Mouse (Mus musculus) left cerebral cortex, adult 2 months (tissue): Measurements from ENCODE around the gene Nudt4. TPM values are rescaled to one million over a fixed set of nuclear protein-coding genes. Genes with fewer than 3 reads are reported as not detected.
"Not testable (repeated sequence)": the region's sequence is repeated elsewhere in the genome, so short reads cannot be mapped to it uniquely, and the experiment has no call there.

Source experiments
- DNase-seq, 2 experiments: peaks; one replicate each; pipeline ENCODE4 v3.0.0; 2021 to 2022; ENCODE audit warnings: low spot score in 2 of 2, mixed read lengths in 1 of 2; ENCODE audit errors: extremely low spot score in 1 of 2
- H3K27ac ChIP-seq: fragments of 200-600 bp; 2 replicates; pipeline ENCODE4 v1.8.1; 2022
- H3K4me3 ChIP-seq: fragments of 200-600 bp; 2 replicates; pipeline ENCODE4 v1.8.1; 2022
- CTCF ChIP-seq: fragments of 200-600 bp; IDR thresholded peaks from 2 replicates; pipeline ENCODE4 v1.8.1; 2022; ENCODE audit warnings: antibody characterized with exemption, mild to moderate bottlenecking, moderate library complexity
- intact Hi-C: fragments of 180-260 bp; cut with DNase I; formaldehyde crosslinking; loops from one replicate; pipeline ENCODE4 v1.15.1; 2025
- total RNA-seq, 2 experiments: library from RNA; stranded (reverse); gene quantifications; 2 replicates each; pipeline ENCODE4 v1.2.3; 2021

Gene Nudt4
- total RNA-seq, 2 experiments from 2014 or later = 140 to 147 TPM

- intact Hi-C loops = no loop called here
- Histone ChIP-seq H3K4me3 (no peak overlapping the region), H3K27ac (no peak overlapping the region)
- no peak for DNase-seq
- no peak for TF ChIP-seq CTCF
Measured at GRCm38 (mm10) chr10:95565156-95565854, 1.4 kb upstream of the Nudt4 start.

DNA sequence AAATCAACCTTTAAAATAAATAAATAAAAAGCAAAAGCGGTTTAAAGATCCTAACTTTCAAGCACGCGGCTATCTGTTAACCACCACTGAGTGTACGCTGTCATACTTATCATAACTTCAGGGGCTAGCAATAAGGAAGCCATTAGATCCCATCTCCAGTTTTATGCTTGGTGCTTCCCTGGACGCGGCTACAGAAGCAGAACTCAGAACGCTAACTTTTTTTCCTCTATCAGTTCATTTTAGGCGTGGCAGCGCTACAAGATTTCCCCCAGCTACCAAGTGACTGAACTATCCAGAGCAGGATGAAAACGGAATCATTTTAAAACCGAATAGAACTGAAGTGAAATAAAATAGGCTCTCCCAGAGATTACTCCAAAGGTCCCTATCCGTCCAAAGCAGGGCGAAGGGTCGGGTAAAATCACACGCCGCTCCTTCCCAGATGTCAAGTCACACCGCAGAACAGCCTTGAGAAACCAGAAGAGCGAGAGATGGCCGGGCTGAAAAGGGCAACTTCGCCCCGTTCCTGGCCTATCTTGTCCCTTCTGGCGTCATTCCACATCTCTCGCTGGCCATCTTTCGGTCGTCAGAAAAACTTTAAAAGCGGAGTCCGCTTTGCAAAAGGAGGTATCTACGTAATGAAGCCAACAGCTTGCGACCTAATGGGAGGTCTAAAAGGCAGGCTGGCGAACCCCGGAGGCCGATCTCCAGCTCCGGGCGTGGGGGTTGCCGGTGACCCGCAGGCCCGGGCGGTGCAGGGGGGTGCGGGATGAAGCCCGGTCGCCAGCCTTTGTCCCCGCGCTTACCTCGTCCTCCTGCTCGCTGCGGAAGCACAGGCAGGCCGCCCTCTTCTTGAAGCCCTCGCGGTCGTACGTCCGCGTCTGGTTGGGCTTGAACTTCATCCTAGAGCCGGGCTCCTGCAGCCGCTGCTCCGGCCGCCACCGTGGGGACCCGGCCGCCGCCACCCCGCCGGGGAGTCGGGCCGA is 796 bp downstream of the Nudt4 start:
- TF ChIP-seq CTCF = no peak
- peak; percentile 31 to 42 for DNase-seq
- Histone ChIP-seq H3K4me3 (peak overlapping the region; percentile 96), H3K27ac (peak overlapping the region; percentile 90)
- intact Hi-C loops = loop anchor here (1.0 to 5.0 kb wide), 6 partner anchors 48 to 379 kb away; partner anchors contain the start of genes Anapc15-ps, Eea1 and Ube2n

GRCm38 (mm10) chr10:95562395-95562794 is 1.6 kb downstream of the Nudt4 start:
- intact Hi-C loops = loop anchor here (2.0 to 5.0 kb wide), 5 partner anchors 48 to 380 kb away; partner anchors contain the start of genes Anapc15-ps and Eea1
- H3K27ac ChIP-seq = peak overlapping the region; percentile 90
- DNase-seq = no peak
- no peak for TF ChIP-seq CTCF
- peak overlapping the region; percentile 96 for H3K4me3 ChIP-seq

- Histone ChIP-seq H3K4me3 (peak overlapping the region; percentile 96), H3K27ac (peak overlapping the region; percentile 16; the same call in 1 of the 2 replicates)
- TF ChIP-seq CTCF = no peak
- intact Hi-C loops = loop anchor here (2.0 to 5.0 kb wide), 5 partner anchors 49 to 381 kb away; partner anchors contain the start of genes Anapc15-ps and Eea1
- DNase-seq = no peak
Measured at GRCm38 (mm10) chr10:95561616-95562015, 2.3 kb downstream of the Nudt4 start.

GRCm38 (mm10) chr10:95560394-95560983 is 3.5 kb downstream of the Nudt4 start:
- Histone ChIP-seq H3K4me3 (peak overlapping the region; percentile 21), H3K27ac (peak overlapping the region; percentile 32; the same call in 1 of the 2 replicates)
- no peak for TF ChIP-seq CTCF
- no peak for DNase-seq
- intact Hi-C loops = loop anchor here (5.0 kb wide), 3 partner anchors 112 to 382 kb away; partner anchors contain the start of genes Anapc15-ps and Eea1

DNA sequence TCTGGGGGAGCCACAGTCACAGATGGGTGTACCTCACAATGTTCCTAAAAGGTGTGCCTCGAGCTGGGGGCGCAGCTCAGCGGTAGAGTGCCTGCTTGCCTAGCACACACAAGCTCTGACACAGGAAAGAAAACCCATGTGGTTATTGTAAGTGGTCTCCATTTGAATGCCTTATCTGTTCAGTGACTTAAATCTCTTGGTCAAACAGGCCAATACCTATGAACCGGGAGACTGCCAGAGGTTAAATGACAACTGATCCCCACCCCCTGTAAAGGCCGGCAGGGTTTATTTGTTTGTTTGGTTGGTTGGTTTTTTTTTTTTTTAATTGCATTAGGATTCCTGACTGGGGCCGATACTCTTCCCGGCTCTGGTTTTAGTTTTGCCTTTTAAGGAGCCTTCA is 4.5 kb downstream of the Nudt4 start:
- no peak overlapping the region for H3K4me3 ChIP-seq
- no peak for TF ChIP-seq CTCF
- intact Hi-C loops = loop anchor here (5.0 kb wide), 1 partner anchor 123 kb away; no protein-coding TSS in a partner anchor

GRCm38 (mm10) chr10:95557337-95557828 is 6.6 kb downstream of the Nudt4 start:
- no peak for DNase-seq
- intact Hi-C loops = loop anchor here (5.0 kb wide), 1 partner anchor 125 kb away; no protein-coding TSS in a partner anchor
- peak; percentile 75 for TF ChIP-seq CTCF
- H3K27ac ChIP-seq = no peak overlapping the region
- H3K4me3 ChIP-seq = no peak overlapping the region

More for the DNA sequence above, 4.5 kb downstream of the Nudt4 start:
- H3K27ac ChIP-seq = no peak overlapping the region; the same call in 1 of the 2 replicates
- DNase-seq = no peak

GRCm38 (mm10) chr10:95555866-95556265 is 8.1 kb downstream of the Nudt4 start:
- Histone ChIP-seq H3K4me3 (no peak overlapping the region), H3K27ac (no peak overlapping the region)
- no peak for DNase-seq
- intact Hi-C loops = loop anchor here (5.0 kb wide), 1 partner anchor 126 kb away; no protein-coding TSS in a partner anchor
- no peak for TF ChIP-seq CTCF

GRCm38 (mm10) chr10:95552326-95552725 is 11.6 kb downstream of the Nudt4 start:
- intact Hi-C loops = loop anchor here (2.0 to 5.0 kb wide), 2 partner anchors 306 to 480 kb away; no protein-coding TSS in a partner anchor
- DNase-seq = no peak
- TF ChIP-seq CTCF = no peak
- no peak overlapping the region for H3K4me3 ChIP-seq
- no peak overlapping the region for H3K27ac ChIP-seq

DNA sequence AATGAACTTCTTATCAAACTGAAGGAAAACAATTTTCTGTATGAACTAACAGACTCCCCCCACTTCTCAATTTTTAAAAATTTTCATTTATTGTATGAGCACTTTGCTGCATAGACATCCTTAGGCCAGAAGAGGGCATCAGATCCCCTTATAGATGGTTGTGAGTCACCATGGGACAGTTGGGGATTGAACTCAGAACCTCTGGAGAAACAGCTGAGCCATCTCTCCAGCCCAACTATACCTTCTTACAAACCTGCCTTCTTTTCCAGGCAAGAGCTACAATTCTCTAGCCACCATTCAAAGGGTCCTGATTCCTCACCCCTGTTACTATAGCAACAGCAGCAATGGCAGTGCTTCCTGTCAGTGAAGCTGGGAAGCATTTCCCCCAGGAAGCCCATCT is 12.2 kb downstream of the Nudt4 start:
- intact Hi-C loops = loop anchor here (2.0 to 5.0 kb wide), 2 partner anchors 307 to 481 kb away; no protein-coding TSS in a partner anchor
- no peak overlapping the region for H3K27ac ChIP-seq
- no peak overlapping the region for H3K4me3 ChIP-seq
- no peak for DNase-seq
- peak; percentile 60 for TF ChIP-seq CTCF

DNA sequence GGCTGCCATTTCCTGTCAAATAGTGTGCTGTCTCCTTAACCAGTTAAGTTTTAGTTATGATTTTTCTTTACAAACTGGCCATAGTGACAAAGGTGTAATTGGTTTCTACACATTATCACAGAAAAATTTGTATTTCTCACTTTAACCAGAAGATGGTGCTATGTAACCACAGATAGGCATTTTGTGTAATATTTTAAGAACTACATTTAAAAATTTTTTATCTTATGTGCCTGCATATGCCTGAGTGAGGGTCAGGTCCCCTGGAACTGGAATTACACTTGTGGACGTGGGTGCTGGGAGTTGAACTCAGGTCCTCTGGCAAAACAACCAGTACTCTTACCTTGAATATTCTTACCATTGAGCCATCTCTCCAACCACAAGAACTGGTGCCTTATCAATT is 13.4 kb downstream of the Nudt4 start:
- H3K27ac ChIP-seq = no peak overlapping the region
- TF ChIP-seq CTCF = peak; percentile 78
- no peak overlapping the region for H3K4me3 ChIP-seq
- intact Hi-C loops = loop anchor here (1.0 to 5.0 kb wide), 2 partner anchors 344 to 482 kb away; no protein-coding TSS in a partner anchor
- DNase-seq = no peak

DNA sequence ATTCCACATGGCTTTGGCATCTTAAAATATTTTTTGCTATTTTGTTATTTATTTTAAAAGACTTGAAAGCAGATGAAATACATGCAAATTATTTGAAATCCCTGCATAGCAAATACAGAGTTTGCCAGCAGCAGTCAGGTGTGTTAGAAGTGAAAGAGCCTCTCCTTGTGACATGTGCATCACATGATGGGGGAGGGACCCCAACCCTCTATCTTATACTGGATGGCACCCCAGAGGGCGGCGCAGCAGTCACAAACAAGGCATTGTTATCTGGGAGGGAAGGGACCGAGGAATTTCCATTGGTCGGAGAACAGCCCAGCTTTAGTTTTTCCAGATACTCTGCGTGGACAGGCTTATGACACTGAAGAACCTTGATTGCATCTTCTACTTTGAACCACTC is 14.9 kb downstream of the Nudt4 start:
- H3K27ac ChIP-seq, DNase-seq, H3K4me3 ChIP-seq, intact Hi-C loops: not testable (repeated sequence)
